Mouse (Mus musculus) cerebellum, postnatal 25 days (tissue): ENCODE results near the gene Catsper3.

Source experiments
- DNase-seq, 2 experiments: peaks; one replicate each; pipeline ENCODE4 v3.0.0; 2021; ENCODE audit warnings: mixed read lengths in 2 of 2

The Catsper3 gene

GRCm38 (mm10) chr13:55784268-55784667 is at the start of gene Catsper3:
Catsper3 (plus strand) TSS chr13:55784568.
- no peak for DNase-seq

GRCm38 (mm10) chr13:55737885-55738284 is 46.5 kb upstream of the Catsper3 start:
- DNase-seq, result no peak

GRCm38 (mm10) chr13:55742306-55742705 is 42.1 kb upstream of the Catsper3 start:
- DNase-seq, result no peak

- no peak for DNase-seq
Measured at GRCm38 (mm10) chr13:55754380-55754779, 30.0 kb upstream of the Catsper3 start.

GRCm38 (mm10) chr13:55756789-55757188 is 27.6 kb upstream of the Catsper3 start:
- no peak for DNase-seq

GRCm38 (mm10) chr13:55757645-55758044 is 26.7 kb upstream of the Catsper3 start:
- DNase-seq, result no peak

GRCm38 (mm10) chr13:55760576-55760975 is 23.8 kb upstream of the Catsper3 start:
- no peak for DNase-seq

GRCm38 (mm10) chr13:55761486-55761885 is 22.9 kb upstream of the Catsper3 start:
- DNase-seq, result no peak

GRCm38 (mm10) chr13:55774352-55774751 is 10.0 kb upstream of the Catsper3 start:
- no peak for DNase-seq

GRCm38 (mm10) chr13:55775056-55775455 is 9.3 kb upstream of the Catsper3 start:
- DNase-seq, result no peak

GRCm38 (mm10) chr13:55786120-55786519 is 1.8 kb downstream of the Catsper3 start:
- no peak for DNase-seq

GRCm38 (mm10) chr13:55801246-55801645 is 16.9 kb downstream of the Catsper3 start:
- no peak for DNase-seq

GRCm38 (mm10) chr13:55803973-55804372 is 19.6 kb downstream of the Catsper3 start:
- DNase-seq, result no peak

GRCm38 (mm10) chr13:55809041-55809623 is 24.8 kb downstream of the Catsper3 start:
- DNase-seq, result no peak

- no peak for DNase-seq
Measured at GRCm38 (mm10) chr13:55809707-55810106, 25.3 kb downstream of the Catsper3 start.

GRCm38 (mm10) chr13:55810947-55811346 is 26.6 kb downstream of the Catsper3 start:
- DNase-seq, result no peak

- DNase-seq, result no peak
Measured at GRCm38 (mm10) chr13:55813490-55814016, 29.2 kb downstream of the Catsper3 start.

- no peak for DNase-seq
Measured at GRCm38 (mm10) chr13:55814834-55815233, 30.5 kb downstream of the Catsper3 start.

- DNase-seq, result no peak
Measured at GRCm38 (mm10) chr13:55822499-55822898, 38.1 kb downstream of the Catsper3 start.

GRCm38 (mm10) chr13:55824151-55824945 is 40.0 kb downstream of the Catsper3 start:
- DNase-seq, result no peak

- DNase-seq, result no peak
Measured at GRCm38 (mm10) chr13:55825245-55825681, 40.9 kb downstream of the Catsper3 start.

- DNase-seq, result peak in 1 of 2 experiments; percentile 44
Measured at GRCm38 (mm10) chr13:55826008-55826671, 41.8 kb downstream of the Catsper3 start.
